Mouse (Mus musculus) mouse embryonic stem cell (cell line): ENCODE results near the gene Baiap2.

ENCODE experiments used
- in situ Hi-C, 2 experiments: fragments of 300-500 bp; cut with MboI; formaldehyde crosslinking; loops; 1 replicate in 1 of 2; 3 replicates in 1 of 2; pipeline ENCODE4 v1.14.3; 2019 to 2020; ENCODE audit warnings: low sequenced_read_pairs in 2 of 2, low pct_unique_long_range_greater_than_20kb in 1 of 2, mixed read lengths in 1 of 2; ENCODE audit not compliant: unreplicated experiment in 1 of 2

Gene Baiap2

DNA sequence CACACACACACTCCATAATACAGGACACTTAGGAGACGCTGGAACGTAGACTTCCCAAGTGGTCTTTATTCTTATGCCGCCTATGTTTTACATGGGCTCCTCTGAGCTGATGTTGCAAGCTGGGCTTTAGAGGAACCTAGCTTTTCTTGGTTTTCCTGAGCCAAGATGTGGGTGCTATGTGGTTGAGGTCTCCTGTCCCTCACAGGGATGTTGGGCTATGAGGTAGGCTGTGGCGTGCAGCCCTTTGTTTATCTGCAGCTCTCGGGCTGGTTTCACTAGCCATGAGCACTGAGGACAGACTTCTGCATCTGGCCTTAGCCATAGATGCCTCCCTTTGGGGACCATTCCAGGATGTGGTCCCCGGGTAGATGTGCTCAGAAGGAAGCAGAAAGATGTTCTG, 18.1 kb downstream of the Baiap2 start:
- in situ Hi-C loops = no loop called here

DNA sequence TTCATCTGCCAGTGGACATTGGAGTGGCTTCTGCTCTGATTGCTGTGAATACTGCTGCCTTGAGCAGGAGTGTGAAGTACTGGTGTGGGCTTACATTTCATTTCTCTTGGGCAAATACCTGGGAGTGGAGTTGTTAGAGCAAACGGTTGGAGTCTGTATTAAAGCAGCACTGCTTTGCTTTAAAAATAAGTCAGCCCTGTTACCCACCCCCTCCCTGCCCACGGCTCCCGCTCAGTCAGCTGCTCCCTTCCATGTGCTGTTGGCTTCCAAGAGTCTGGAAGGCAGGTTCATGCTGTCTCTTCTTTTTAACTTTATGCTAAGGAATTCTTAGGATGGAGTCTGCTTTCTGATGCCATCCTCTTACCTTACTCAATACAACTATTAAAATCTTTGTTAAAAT, 18.9 kb downstream of the Baiap2 start:
- in situ Hi-C loops = no loop called here

DNA sequence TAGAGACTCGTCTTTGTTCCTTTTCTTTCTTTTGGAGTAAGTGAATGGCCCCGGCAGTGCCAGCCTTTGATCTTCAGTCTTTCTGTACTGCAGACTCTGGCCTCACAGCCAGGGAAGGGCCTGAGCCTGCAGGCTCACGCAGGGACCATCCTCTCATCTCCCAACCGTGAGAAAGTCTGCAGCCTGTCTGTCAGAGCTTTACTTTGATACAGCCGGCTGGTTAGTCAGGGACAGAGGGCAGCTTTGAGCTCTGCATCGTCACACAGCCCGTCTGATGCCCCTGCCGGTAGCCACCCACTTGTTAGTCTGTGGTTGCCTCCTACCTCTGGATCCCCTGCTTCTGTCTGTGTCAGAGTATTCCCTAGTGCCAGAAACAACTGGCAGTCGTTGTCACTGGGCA, 22.5 kb downstream of the Baiap2 start:
- in situ Hi-C loops = no loop called here

DNA sequence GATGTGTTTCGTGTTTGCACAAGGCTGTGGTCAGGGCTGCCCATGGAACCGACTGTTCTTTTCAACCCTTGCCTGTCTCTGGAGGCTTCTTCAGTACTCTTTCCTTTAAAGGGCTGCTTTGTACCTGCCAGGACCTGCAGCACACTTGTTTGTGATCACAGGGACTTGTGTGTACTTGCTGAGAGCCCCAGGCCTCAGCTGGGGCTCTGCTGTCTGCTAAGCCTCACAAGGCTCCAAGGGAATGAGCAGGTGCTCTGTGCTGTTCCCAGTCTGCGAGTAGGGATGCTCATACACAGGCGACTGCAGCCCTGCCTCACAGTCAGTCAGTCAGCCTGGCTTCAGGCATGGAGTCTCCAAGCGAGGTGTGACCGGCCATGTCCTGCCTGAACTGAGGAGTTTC, 23.7 kb downstream of the Baiap2 start:
- in situ Hi-C loops = no loop called here

DNA sequence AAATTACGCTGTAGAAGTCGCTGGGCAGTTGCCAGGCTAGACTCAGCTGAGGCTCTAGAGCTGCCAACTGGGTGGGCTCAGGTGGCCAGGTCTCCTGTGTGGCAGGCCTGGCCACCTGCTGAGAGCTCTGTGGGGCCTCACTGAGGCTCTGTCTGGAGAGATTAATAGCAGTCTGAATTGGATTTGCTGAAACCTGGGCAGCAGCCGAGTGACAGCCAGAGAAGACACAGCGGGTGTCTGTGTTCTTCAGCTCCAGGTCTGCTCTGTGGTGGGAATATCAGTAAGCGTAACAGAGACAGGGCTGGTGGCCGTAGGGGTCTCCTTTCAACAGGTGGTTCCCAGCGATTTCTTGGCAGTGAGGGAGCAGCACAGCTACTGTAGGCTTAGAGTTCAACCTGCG, 24.8 kb downstream of the Baiap2 start:
- in situ Hi-C loops = no loop called here

DNA sequence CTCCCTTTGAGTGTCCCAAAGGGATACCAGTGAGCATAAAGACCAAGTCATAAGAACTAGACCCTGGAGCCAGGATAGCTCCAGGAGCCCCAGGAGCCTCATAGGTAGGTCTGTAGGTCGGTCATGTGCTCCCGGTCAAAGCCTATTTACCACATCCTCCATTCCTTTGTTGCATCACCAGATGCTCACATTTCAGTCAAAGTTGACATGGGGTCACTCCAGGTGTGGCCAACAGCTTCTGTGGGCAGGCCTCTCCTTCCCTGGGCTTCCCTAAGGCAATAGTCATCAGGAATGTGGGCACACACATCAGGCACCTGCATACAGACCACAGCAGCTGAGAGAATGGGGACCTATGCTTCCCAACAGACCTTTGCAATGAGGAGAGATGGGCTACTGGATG, 25.3 kb downstream of the Baiap2 start:
- in situ Hi-C loops = no loop called here

DNA sequence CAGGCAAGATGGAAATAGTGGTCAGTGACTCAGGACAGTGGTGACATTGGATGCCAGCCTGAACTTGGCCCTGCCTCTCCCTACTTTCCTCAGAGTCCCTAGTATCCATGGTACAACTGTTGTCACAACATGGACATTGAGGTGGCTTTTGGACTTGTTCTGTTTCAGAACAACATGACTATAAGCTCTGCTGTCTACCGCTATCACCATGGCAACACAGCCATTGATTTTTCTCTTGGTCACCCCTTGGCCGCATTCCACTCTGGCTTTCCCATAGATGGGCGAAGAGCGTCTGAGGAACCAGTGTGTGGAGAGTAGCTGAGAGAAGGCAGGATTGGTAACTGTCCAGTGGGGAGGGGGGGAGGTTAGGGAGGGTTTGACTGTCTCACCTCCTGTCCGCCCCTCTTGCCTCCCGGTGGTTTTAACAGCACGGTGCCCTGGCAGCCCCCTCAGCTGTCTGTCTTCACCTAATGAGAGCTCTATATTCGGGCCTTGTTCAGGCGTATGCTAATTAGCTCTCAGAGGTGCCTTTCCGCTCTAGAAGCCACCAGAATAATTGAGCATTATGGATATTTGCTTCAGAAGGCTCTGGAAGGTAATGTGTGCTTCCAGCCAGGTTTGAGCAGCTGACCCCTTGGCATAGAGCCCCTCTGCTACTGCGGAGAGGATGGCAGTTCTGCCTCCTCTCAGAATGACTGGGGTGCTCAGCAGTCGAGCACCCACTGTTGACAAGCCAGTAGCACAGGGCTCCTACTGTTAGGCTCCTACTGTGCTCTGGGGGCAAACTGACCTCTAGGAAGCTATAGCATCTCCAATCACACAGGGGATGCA, 27.7 kb downstream of the Baiap2 start:
- in situ Hi-C loops = no loop called here

DNA sequence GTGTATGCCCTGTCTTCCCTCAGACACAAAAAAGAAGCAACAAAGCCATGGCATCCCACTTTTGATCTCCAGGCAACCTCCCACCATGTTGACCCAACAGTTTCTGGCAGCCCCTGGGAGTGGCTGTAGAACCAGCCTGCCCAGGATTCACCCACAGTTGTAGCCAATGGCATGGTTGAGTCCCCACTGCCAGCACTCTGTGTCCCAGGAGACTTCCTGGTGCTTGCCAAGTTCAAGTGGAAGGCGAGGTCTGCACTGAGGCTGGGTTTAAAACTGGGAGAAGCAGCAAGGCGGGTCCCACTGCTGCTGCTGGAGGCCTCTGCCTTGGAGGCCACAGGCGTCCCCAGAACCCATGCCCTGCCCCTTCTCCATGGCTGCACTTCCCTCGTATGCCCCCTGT, 31.2 kb downstream of the Baiap2 start:
- in situ Hi-C loops = no loop called here

DNA sequence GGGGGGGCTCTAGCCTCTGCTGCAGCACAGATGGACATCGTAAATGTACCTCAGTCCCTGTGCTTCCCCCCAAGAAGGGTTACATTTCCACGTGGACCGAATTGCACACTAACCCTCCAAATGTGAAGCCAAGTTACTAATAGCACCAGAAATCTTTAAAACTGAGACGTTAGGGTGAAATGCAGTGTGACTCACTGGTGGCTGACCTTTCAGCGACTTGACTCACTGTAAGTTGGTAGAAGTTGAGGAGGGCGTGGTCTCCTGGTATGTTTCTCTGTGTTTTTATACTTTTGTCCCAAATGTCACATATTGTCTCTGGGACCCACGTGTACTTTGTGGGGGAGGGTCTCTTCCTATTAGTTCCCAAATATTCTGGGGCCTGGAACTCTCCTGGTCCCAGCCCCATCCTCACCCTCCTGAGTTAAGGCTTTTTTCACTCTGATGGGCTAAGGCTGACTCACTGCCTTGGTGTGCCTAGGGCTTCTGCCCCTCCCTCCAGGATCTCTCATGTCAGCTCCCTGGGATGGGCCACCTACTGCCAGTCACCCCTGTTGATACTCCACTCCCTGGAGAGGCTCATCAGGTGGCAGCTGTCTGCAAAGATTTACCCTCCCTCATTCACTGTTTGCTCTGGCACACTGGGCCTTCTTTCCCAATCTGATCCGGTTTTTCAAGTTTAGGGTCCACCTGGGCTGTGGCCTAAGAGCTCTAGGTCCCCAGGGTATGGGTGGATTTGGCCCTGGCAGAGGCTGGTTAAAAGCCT, 33.4 kb downstream of the Baiap2 start:
- in situ Hi-C loops = no loop called here

DNA sequence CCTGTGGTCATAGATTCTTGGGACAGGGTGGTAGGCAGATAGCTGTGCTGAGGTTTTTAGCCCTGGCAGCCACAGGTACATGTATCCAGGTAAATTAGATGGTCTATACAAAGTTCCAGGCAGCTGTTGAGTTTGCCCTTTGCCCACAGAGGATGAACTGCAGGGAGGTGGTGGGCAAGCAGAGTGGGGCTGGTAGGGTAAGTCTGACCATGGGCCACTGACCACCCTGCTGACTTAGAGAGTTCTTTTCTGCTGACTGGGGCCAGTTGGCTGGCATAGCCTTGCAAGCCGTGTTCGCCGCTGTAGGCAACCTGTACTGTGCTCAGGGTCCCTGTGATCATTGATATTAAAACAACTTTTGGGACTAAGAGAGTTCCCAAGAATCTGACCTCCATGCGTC, 36.1 kb downstream of the Baiap2 start:
- in situ Hi-C loops = no loop called here

DNA sequence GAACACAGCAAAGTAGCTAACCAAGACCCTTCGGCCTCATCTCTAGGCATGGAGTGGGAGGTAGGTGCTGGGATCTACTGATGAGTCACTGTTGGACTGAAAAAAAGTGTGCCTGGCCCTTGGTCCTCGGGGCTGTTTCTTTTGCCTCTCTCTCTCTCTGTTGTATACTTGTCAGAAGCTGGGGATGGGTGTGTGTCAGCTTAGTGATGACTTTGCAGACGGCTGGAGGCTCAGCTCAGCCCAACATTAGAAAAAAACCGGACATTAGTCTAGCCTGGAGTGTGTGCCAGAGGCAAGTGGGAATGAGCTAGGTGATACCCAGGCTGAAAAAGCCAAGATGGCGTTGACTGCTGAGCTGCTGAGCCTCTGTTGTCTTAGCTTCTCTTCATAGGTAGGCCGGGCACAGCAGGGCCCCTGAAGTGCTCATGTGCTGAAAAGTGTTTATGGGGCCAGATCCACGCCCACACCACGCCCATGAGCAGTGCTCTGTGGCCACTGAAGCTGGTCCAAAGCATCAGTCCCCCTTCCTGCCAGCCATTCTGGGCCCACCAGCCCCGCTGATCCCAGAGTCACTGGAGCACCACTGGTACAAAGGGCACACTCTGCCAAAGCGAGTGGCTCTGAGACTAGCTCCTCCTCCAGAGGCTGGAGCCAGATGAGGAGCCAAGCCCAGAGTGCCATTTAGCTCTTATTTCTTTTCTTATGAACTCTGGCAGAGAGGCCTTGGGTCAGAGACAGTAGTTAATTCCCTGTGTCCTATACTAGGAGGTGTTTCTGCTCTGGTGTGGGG, 37.2 kb downstream of the Baiap2 start:
- in situ Hi-C loops = no loop called here

DNA sequence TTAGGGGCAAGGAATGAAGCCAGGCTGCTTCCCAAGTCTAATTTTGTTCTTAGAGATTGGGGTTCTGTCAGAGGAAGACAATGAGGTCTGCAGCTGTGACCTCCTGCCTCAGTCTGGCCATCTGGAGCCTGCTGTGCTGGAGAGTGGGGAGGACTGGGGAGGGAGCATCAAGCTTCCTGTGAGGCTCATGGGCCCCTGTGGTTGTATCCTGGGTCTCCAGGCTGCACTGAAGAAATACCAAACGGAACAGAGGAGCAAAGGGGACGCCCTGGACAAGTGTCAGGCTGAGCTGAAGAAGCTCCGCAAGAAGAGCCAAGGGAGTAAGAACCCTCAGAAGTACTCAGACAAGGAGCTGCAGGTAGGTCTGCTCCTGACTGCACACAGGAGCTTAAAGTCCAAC, 39.2 kb downstream of the Baiap2 start:
- in situ Hi-C loops = no loop called here

DNA sequence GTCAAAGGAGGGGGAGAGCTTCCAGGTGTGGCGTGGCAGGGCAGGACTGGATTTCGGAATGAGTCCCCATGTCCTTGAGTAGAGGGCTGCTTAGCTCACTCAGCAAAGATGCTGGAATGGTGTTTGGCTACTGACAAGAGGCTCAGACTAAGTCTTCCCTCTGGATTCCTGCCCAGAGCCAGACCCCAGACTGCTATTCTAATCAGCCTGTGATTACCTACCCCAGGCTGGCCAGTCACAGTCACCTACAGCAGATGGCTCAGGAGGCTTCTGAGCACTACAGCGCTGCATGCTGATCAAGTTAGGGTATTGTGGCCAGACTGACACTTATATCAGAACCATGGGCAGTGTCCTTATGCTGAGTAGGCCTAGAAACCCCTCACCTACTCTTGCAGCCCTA, 39.7 kb downstream of the Baiap2 start:
- in situ Hi-C loops = no loop called here

DNA sequence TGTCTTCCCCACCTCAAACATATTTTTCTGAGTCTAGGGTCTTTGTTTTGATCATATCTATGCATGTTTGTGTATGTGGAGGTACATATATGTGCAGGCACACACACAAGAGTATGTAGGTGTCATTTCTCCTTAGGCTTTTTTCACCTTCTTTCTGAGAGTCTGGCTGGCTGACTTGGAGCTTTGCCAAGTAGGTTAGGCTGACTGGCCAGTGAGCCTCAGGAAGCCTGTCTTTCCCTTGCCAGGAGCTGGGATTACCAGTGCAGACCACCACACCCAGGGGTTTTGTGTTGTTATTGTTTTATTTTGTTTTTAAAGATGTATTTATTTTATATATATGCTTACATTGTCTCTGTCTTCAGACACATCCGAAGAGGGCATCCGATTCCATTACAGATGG, 40.6 kb downstream of the Baiap2 start:
- in situ Hi-C loops = no loop called here

DNA sequence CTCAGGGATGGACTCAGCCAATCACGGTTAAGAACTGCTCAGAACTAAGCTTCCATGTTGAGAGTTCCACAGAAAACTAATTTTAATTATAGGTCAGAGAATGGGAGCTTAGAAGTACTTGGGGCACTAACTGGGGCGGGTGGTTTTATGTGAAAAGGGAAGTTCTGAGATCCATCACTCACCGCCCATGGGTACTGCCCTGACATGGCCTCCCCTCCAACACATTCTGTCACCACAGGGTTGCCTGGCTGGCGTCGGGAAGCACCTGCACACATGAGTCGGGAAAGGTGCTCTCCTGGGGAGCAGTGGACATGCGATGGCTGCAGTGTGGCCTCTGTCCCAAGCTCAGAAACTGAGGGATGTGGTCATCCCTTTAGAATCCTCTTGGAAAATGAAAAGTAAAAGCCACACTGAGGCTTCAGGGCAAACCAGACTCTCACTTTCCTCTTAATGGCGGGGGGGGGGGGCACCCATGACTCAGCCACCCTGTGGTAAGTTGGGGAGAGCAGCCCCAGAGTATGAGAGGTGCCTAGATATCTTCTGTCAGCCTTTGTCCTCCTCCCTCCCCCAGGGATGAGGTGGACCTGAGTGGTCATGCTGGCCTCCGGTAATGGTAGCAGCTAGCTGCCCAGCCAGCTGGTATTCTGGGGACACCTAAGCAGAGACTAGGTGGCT, 44.3 kb downstream of the Baiap2 start:
- in situ Hi-C loops = no loop called here

DNA sequence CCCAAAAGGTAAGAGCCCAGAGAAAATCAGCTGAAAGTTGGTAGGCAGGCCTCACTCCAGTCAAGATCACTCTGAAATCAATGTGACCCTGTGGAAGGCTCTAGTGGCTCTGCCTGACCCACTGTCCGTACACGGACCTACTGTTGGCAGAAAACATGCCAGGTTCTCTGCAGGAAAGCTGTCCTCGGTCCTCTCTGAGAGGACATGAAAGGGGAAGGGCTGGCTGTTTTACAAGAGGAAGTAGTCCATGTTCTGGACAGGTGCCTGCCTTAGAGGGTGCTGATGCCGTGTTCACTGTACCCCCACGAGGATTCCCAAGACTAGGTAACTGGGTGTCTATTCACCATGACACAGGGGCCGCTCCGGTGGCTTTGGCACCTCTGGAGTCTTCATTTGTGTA, 45.3 kb downstream of the Baiap2 start:
- in situ Hi-C loops = no loop called here

DNA sequence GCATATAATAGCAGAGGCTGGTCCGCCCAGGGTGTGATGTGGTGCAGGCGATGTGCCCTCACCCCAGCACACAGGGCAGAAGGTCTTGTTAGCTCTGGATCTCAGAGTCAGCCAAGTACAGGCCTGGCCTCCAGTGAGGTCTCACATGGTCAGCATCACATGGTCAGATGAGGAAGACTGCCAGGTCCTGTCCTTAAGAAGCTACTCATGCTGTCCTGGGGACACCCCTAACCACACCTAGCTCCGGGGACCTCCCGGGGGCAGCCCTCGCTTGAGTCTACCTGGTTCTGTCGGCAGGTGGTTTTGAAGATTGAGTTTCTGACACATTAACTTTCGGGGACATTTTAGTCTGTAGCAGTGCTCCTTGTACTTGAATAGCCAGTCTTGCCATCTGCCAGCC, 45.8 kb downstream of the Baiap2 start:
- in situ Hi-C loops = no loop called here

DNA sequence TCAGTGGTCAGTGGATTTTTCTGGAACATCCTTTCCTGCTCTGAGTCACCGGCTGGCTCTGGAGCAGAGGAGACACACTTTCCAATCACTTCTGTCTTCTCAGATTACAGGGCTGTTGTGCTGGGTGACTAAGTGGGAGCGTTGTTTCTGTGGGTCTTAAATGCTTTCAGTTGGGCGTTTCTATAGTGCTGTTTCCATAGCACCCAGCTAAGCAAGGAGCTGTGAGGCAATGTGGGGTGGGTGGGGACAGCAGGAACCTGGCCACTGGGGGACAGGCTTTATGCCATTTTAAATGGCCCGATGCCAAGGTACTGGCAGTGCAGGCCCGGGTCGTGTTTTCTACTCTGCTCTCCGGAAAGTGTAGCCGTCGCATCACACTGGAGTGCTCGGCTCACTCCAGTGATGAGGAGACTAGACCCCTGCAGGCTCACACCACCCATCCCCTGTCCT, 46.6 kb downstream of the Baiap2 start:
- in situ Hi-C loops = no loop called here
